12 mouse cellular contexts compared by ENCODE assay signal in genomic region chr12:69299831-69300230, GRCm38 (mm10). TPM values are rescaled to one million over a fixed set of nuclear protein-coding genes. Genes with fewer than 3 reads are reported as not detected.
DNase-seq lines count a peak whose midpoint lies in the region; ATAC-seq lines count a peak whose summit lies in the region.
"Had no signal": no experiment of that assay in that cellular context is flagged by ENCODE, and none has a peak within 500 bp of the region (broad histone marks: within the 10 kb centered on the region; RNA-seq: fewer than 3 reads in every experiment).

No protein-coding gene starts in this region.

- intact Hi-C loops in heart, postnatal 14 days (cut with DNase I) = loop anchor here (5.0 kb wide), 3 partner anchors 37 to 108 kb away; partner anchors contain the start of gene Klhdc1

- H3K27me3 ChIP-seq in heart, embryonic 12.5 days (replicated peaks) = no peaks in the 10 kb centered on the region
- no peaks in the 10 kb centered on the region for H3K27me3 ChIP-seq in limb, embryonic 13.5 days
- no peaks in the 10 kb centered on the region for H3K27me3 ChIP-seq in limb, embryonic 10.5 days (ENCODE audit: low read depth, poor library complexity, severe bottlenecking)
- no peaks in the 10 kb centered on the region for H3K27me3 ChIP-seq in neural tube, embryonic 12.5 days (replicated peaks)
- H3K27me3 ChIP-seq: embryonic facial prominence, embryonic 12.5 days; forebrain, embryonic 15.5 days; hindbrain, embryonic 13.5 days had no signal

- H3K36me3 ChIP-seq in heart, embryonic 12.5 days = peaks cover 42% of the 10 kb centered on the region
- H3K36me3 ChIP-seq in limb, embryonic 13.5 days = peaks cover 43% of the 10 kb centered on the region
- peaks cover 61% of the 10 kb centered on the region for H3K36me3 ChIP-seq in limb, embryonic 10.5 days
- peaks cover 45% of the 10 kb centered on the region for H3K36me3 ChIP-seq in neural tube, embryonic 12.5 days

- ATAC-seq in heart, embryonic 12.5 days (ENCODE audit: insufficient number of reproducible peaks, low FRiP score) = no peak
- no peak for ATAC-seq in limb, embryonic 13.5 days (ENCODE audit: low FRiP score, low read depth)
- ATAC-seq in neural tube, embryonic 12.5 days (ENCODE audit: low FRiP score, low read depth) = no peak
- ATAC-seq: forebrain, embryonic 15.5 days; hindbrain, postnatal 0 days had no signal

- peak overlapping the region; percentile 80; the same call in 1 of the 2 replicates for H3K4me2 ChIP-seq in heart, embryonic 12.5 days
- H3K4me2 ChIP-seq in limb, embryonic 13.5 days (replicated peaks) = no peak overlapping the region
- peak overlapping the region; percentile 63; the same call in 1 of the 2 replicates for H3K4me2 ChIP-seq in neural tube, embryonic 12.5 days (replicated peaks)
- H3K4me2 ChIP-seq: forebrain, embryonic 15.5 days had no signal

- no peak overlapping the region for H3K4me3 ChIP-seq in heart, embryonic 12.5 days
- no peak overlapping the region for H3K4me3 ChIP-seq in limb, embryonic 13.5 days
- H3K4me3 ChIP-seq in limb, embryonic 10.5 days = no peak overlapping the region
- H3K4me3 ChIP-seq in neural tube, embryonic 12.5 days = no peak overlapping the region
- H3K4me3 ChIP-seq: embryonic facial prominence, embryonic 12.5 days; forebrain, embryonic 15.5 days had no signal

- 91% methylated on average over 3 of the region's 3 CpGs for WGBS in heart, embryonic 12.5 days
- WGBS in limb, embryonic 13.5 days = 89% methylated on average over 3 of the region's 3 CpGs
- 87% methylated on average over 3 of the region's 3 CpGs for WGBS in limb, embryonic 10.5 days
- 91% methylated on average over 3 of the region's 3 CpGs for WGBS in neural tube, embryonic 12.5 days

- peaks cover 23% of the 10 kb centered on the region for H3K4me1 ChIP-seq in heart, embryonic 12.5 days (replicated peaks)
- peaks cover 28% of the 10 kb centered on the region for H3K4me1 ChIP-seq in limb, embryonic 13.5 days
- peaks cover 31% of the 10 kb centered on the region for H3K4me1 ChIP-seq in limb, embryonic 10.5 days
- peaks cover 15% of the 10 kb centered on the region for H3K4me1 ChIP-seq in neural tube, embryonic 12.5 days

- H3K9ac ChIP-seq in heart, embryonic 12.5 days = no peak overlapping the region
- H3K9ac ChIP-seq in limb, embryonic 13.5 days = 0 out of 2 replicates have a peak overlapping the region, but pooled peaks have one; percentile 10
- no peak overlapping the region for H3K9ac ChIP-seq in neural tube, embryonic 12.5 days
- H3K9ac ChIP-seq: embryonic facial prominence, embryonic 12.5 days; forebrain, embryonic 15.5 days had no signal

- no peak overlapping the region for H3K27ac ChIP-seq in heart, embryonic 12.5 days (ENCODE audit: poor library complexity, severe bottlenecking)
- H3K27ac ChIP-seq in limb, embryonic 13.5 days = no peak overlapping the region
- H3K27ac ChIP-seq in limb, embryonic 10.5 days = no peak overlapping the region
- H3K27ac ChIP-seq in neural tube, embryonic 12.5 days = no peak overlapping the region
- H3K27ac ChIP-seq: forebrain, embryonic 15.5 days; hindbrain, postnatal 0 days had no signal

- no peak for DNase-seq in heart, postnatal 14 days
- DNase-seq in limb, embryonic 10.5 days (ENCODE audit: low spot score) = no peak
- DNase-seq in neural tube, embryonic 10.5 days (ENCODE audit: extremely low spot score, low spot score) = no peak
- no peak for DNase-seq in cerebellum, adult 11 months
- DNase-seq: cerebellum, adult 8-10 months had no signal

- no peaks in the 10 kb centered on the region for H3K9me3 ChIP-seq in heart, embryonic 12.5 days (replicated peaks)
- no peaks in the 10 kb centered on the region for H3K9me3 ChIP-seq in limb, embryonic 13.5 days
- no peaks in the 10 kb centered on the region for H3K9me3 ChIP-seq in limb, embryonic 10.5 days (replicated peaks)
- no peaks in the 10 kb centered on the region for H3K9me3 ChIP-seq in neural tube, embryonic 12.5 days
- H3K9me3 ChIP-seq: embryonic facial prominence, embryonic 12.5 days; forebrain, embryonic 15.5 days; hindbrain, embryonic 13.5 days had no signal

RNA-seq across cellular contexts. Expression of gene Klhdc2, which starts 3.4 kb away (rescaled TPM):
- 142 and 144 TPM in 2 replicates for polyA plus RNA-seq in heart, embryonic 12.5 days (2016; fragmentation: Nextera tagmentation; extraction: Ambion mirVana)
- total RNA-seq in heart, postnatal 14 days (2021) = 10 to 100 TPM; 90.6 to 93.1 TPM
- 160 TPM in 2 replicates for polyA plus RNA-seq in limb, embryonic 13.5 days (2015; fragmentation: Nextera tagmentation; extraction: Ambion mirVana)
- polyA plus RNA-seq in limb, embryonic 10.5 days (2016; fragmentation: Nextera tagmentation; extraction: Ambion mirVana) = 193 and 203 TPM in 2 replicates
- 286 TPM in 2 replicates for polyA plus RNA-seq in neural tube, embryonic 12.5 days (2016; fragmentation: Nextera tagmentation; extraction: Ambion mirVana)

RNA-seq across cellular contexts. Expression of gene Nemf, which starts 57.1 kb away (rescaled TPM):
- polyA plus RNA-seq in heart, embryonic 12.5 days (2016; fragmentation: Nextera tagmentation; extraction: Ambion mirVana) = 69.5 and 71.0 TPM in 2 replicates
- 10 to 100 TPM; 26.1 to 28.5 TPM for total RNA-seq in heart, postnatal 14 days (2021)
- polyA plus RNA-seq in limb, embryonic 13.5 days (2015; fragmentation: Nextera tagmentation; extraction: Ambion mirVana) = 103 and 108 TPM in 2 replicates
- 81.0 and 87.6 TPM in 2 replicates for polyA plus RNA-seq in limb, embryonic 10.5 days (2016; fragmentation: Nextera tagmentation; extraction: Ambion mirVana)
- polyA plus RNA-seq in neural tube, embryonic 12.5 days (2016; fragmentation: Nextera tagmentation; extraction: Ambion mirVana) = 89.2 and 96.3 TPM in 2 replicates

RNA-seq across cellular contexts. Expression of gene Klhdc1, which starts 58.9 kb away (rescaled TPM):
- polyA plus RNA-seq in heart, embryonic 12.5 days (2016; fragmentation: Nextera tagmentation; extraction: Ambion mirVana) = 7.7 and 8.0 TPM in 2 replicates
- 10 to 100 TPM; 18.1 to 21.1 TPM for total RNA-seq in heart, postnatal 14 days (2021)
- polyA plus RNA-seq in limb, embryonic 13.5 days (2015; fragmentation: Nextera tagmentation; extraction: Ambion mirVana) = 6.5 and 9.6 TPM in 2 replicates
- polyA plus RNA-seq in limb, embryonic 10.5 days (2016; fragmentation: Nextera tagmentation; extraction: Ambion mirVana) = 2.5 and 2.6 TPM in 2 replicates
- 5.7 TPM in 2 replicates for polyA plus RNA-seq in neural tube, embryonic 12.5 days (2016; fragmentation: Nextera tagmentation; extraction: Ambion mirVana)
